Mouse (Mus musculus) kidney, adult 8-10 months (tissue): ENCODE data around the gene Olfml2b.

ENCODE experiments used
- DNase-seq, 2 experiments: peaks; one replicate each; pipeline ENCODE4 v3.0.0; 2022

Olfml2b gene

GRCm38 (mm10) chr1:170647381-170647780 is 3.0 kb downstream of the Olfml2b start:
- no peak for DNase-seq

GRCm38 (mm10) chr1:170647971-170648514 is 3.7 kb downstream of the Olfml2b start:
- DNase-seq: no peak

GRCm38 (mm10) chr1:170651046-170651723 is 6.9 kb downstream of the Olfml2b start:
- peak in 1 of 2 experiments; percentile 26 for DNase-seq

GRCm38 (mm10) chr1:170651989-170652740 is 7.8 kb downstream of the Olfml2b start:
- no peak for DNase-seq

- DNase-seq: no peak
Observed at GRCm38 (mm10) chr1:170655280-170655917, 11.1 kb downstream of the Olfml2b start.

GRCm38 (mm10) chr1:170656518-170657227 is 12.3 kb downstream of the Olfml2b start:
- no peak for DNase-seq

- no peak for DNase-seq
Observed at GRCm38 (mm10) chr1:170657228-170657521, 12.8 kb downstream of the Olfml2b start.

GRCm38 (mm10) chr1:170657643-170658314 is 13.4 kb downstream of the Olfml2b start:
- no peak for DNase-seq

GRCm38 (mm10) chr1:170659260-170659659 is 14.9 kb downstream of the Olfml2b start:
- DNase-seq: no peak

GRCm38 (mm10) chr1:170664620-170665185 is 20.4 kb downstream of the Olfml2b start:
- DNase-seq: no peak

- DNase-seq: no peak
Observed at GRCm38 (mm10) chr1:170665200-170665599, 20.9 kb downstream of the Olfml2b start.

- DNase-seq: no peak
Observed at GRCm38 (mm10) chr1:170674184-170674775, 29.9 kb downstream of the Olfml2b start.

- DNase-seq: no peak
Observed at GRCm38 (mm10) chr1:170677681-170678080, 33.3 kb downstream of the Olfml2b start.

GRCm38 (mm10) chr1:170678861-170679260 is 34.5 kb downstream of the Olfml2b start:
- no peak for DNase-seq

- no peak for DNase-seq
Observed at GRCm38 (mm10) chr1:170679624-170680023, 35.3 kb downstream of the Olfml2b start.

GRCm38 (mm10) chr1:170683863-170684262 is 39.5 kb downstream of the Olfml2b start:
- DNase-seq: no peak

- no peak for DNase-seq
Observed at GRCm38 (mm10) chr1:170689773-170690172, 45.4 kb downstream of the Olfml2b start.

GRCm38 (mm10) chr1:170691301-170691700 is 47.0 kb downstream of the Olfml2b start:
- no peak for DNase-seq

GRCm38 (mm10) chr1:170694821-170695291 is 50.5 kb downstream of the Olfml2b start:
- peak; percentile 51 to 67 for DNase-seq

- peak in 1 of 2 experiments; percentile 33 for DNase-seq
Observed at GRCm38 (mm10) chr1:170695326-170695725, 51.0 kb downstream of the Olfml2b start.

- no peak for DNase-seq
Observed at GRCm38 (mm10) chr1:170696996-170697395, 52.7 kb downstream of the Olfml2b start.
